Mouse (Mus musculus) hindbrain, embryonic 16.5 days (tissue): ENCODE measurements around the gene Mfsd2a. TPM values are rescaled to one million over a fixed set of nuclear protein-coding genes. Genes with fewer than 3 reads are reported as not detected.

ENCODE experiments used
- ATAC-seq: fragments of 200-750 bp; cut with Nextera tagmentation; 2 replicates; pipeline ENCODE4 v1.8.0; 2017; ENCODE audit warnings: moderate TSS enrichment, moderate library complexity
- H3K27ac ChIP-seq: fragments of 300-500 bp; sonication (generic); 2 replicates; pipeline ENCODE4 v1.5.1; 2014; ENCODE audit warnings: low read depth, mild to moderate bottlenecking, control low read depth, low read length, moderate library complexity
- H3K27me3 ChIP-seq: fragments of 300-500 bp; sonication (generic); replicated peaks from 2 replicates; pipeline ENCODE4 v1.6.1; 2014; ENCODE audit warnings: low read length; ENCODE audit not compliant: control insufficient read depth, insufficient read depth
- H3K36me3 ChIP-seq: fragments of 300-500 bp; sonication (generic); 2 replicates; pipeline ENCODE4 v1.6.1; 2014; ENCODE audit warnings: mild to moderate bottlenecking, low read length, moderate library complexity, mixed read lengths; ENCODE audit not compliant: control insufficient read depth, insufficient read depth
- H3K4me1 ChIP-seq: fragments of 300-500 bp; sonication (generic); 2 replicates; pipeline ENCODE4 v1.6.1; 2014; ENCODE audit warnings: low read depth, low read length; ENCODE audit not compliant: control insufficient read depth, insufficient read depth
- H3K4me2 ChIP-seq: fragments of 300-500 bp; sonication (generic); 2 replicates; pipeline ENCODE4 v1.6.1; 2014; ENCODE audit warnings: mild to moderate bottlenecking, low read length, control low read depth, moderate library complexity
- H3K4me3 ChIP-seq: fragments of 300-500 bp; sonication (generic); 2 replicates; pipeline ENCODE4 v1.5.1; 2014; ENCODE audit warnings: mild to moderate bottlenecking, low read length, control low read depth, moderate library complexity
- H3K9ac ChIP-seq: fragments of 300-500 bp; sonication (generic); 2 replicates; pipeline ENCODE4 v1.6.1; 2014; ENCODE audit warnings: low read depth, mild to moderate bottlenecking, control low read depth, low read length, moderate library complexity
- H3K9me3 ChIP-seq: fragments of 300-500 bp; sonication (generic); 2 replicates; pipeline ENCODE4 v1.6.1; 2014; ENCODE audit warnings: mild to moderate bottlenecking, low read length, moderate library complexity; ENCODE audit not compliant: control insufficient read depth
- WGBS: fragments of 180-500 bp; shearing (Covaris S2); extraction: QIAGEN DNeasy Blood & Tissue Kit; methylation state at CpG from one replicate; pipeline ENCODE4 v1.1.7; 2014; 5-methylcytosine and 5-hydroxymethylcytosine counted together
- polyA plus RNA-seq: library from polyadenylated mRNA; unstranded; fragments of >200 nt; fragmentation: Nextera tagmentation; extraction: Ambion mirVana; gene quantifications from 2 replicates; pipeline ENCODE4 v1.2.1, GENCODE M21; 2015

Mfsd2a gene
- polyA plus RNA-seq, 1 experiment from 2014 or later: 36.5 TPM

- Histone ChIP-seq H3K4me3 (no peak overlapping the region), H3K27me3 (no peaks in the 10 kb centered on the region), H3K36me3 (no peaks in the 10 kb centered on the region), H3K9ac (no peak overlapping the region), H3K27ac (no peak overlapping the region), H3K4me1 (no peaks in the 10 kb centered on the region), H3K9me3 (no peaks in the 10 kb centered on the region), H3K4me2 (no peak overlapping the region)
- WGBS: 86% methylated on average over 2 of the region's 2 CpGs
- ATAC-seq: no peak
Measured at GRCm38 (mm10) chr4:122930939-122931590, 29.9 kb downstream of the Mfsd2a start.

DNA sequence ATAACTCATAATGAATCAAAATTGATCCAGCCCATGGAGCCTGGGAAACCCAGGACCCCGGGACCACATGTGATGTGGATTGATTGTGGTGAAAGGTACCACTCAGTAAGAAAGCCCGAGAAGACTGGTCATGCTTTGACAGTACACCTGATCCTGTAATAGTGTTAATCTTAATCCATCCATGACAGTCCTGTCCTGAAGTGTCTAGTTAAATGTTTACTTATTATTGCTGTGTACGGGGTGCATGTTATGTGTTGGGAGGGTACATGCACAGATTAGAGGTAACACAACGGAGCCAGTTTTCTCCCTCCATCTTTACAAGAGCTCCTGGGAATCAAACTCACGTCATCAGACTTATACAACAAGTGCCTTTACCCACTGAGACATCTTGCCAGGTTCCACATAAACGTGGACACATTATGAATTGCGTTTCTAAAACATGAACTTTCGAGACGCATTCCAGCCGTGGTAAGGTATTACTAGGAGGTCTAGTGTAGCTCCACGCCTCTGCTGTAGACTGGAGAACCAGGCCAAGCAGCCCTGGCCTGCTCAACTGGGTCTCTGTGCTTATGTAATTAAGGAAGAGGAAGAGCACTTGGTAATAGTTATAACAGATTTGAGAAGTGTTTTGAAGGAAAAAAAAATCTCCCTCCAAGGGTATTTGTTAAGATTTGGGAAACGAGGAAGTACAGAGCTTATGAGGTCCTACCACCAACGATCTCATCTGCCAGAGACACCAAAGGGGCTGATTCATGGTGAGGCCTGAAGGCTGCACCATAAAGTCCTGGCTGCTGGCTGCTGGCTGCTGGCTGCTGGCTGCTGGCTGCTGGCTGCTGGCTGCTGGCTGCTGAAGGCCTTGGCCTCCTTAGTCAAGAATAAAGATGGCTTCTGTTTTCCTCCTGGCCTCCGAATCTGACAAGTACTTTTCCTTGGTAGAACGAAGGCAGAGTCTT lies 37.3 kb downstream of the Mfsd2a start:
- Histone ChIP-seq H3K4me3 (no peak overlapping the region), H3K4me1 (no peaks in the 10 kb centered on the region), H3K27me3 (no peaks in the 10 kb centered on the region), H3K9me3 (no peaks in the 10 kb centered on the region), H3K27ac (no peak overlapping the region), H3K4me2 (no peak overlapping the region), H3K9ac (no peak overlapping the region), H3K36me3 (no peaks in the 10 kb centered on the region)
- ATAC-seq: no peak
- 86% methylated on average over 15 of the region's 15 CpGs for WGBS

GRCm38 (mm10) chr4:122922841-122923240 lies 38.1 kb downstream of the Mfsd2a start:
- 5% methylated on average over 1 of the region's 1 CpGs for WGBS
- no peak overlapping the region for H3K4me3 ChIP-seq
- H3K36me3 ChIP-seq: no peaks in the 10 kb centered on the region
- H3K9ac ChIP-seq: no peak overlapping the region
- ATAC-seq: no peak
- no peaks in the 10 kb centered on the region for H3K27me3 ChIP-seq
- H3K9me3 ChIP-seq: no peaks in the 10 kb centered on the region
- H3K27ac ChIP-seq: no peak overlapping the region
- no peaks in the 10 kb centered on the region for H3K4me1 ChIP-seq
- no peak overlapping the region for H3K4me2 ChIP-seq

DNA sequence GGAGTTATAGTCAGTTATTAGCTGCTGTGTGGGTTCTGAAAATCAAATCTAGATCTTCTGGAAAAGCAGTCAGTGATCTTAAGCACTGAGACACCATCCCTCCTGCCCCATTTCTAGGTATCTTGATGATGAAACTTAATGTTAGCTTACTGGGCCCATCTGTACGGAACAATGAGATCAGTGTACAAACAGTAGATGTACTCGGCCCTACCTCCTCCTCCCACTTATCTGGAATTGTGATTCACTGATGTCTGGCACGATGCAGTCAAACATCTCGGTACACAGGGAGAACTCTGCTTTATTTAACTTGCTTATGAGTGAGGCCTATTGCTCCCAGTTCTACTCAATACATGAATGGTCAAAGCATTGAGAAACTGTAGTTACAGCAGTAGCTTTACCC lies 45.0 kb downstream of the Mfsd2a start:
- no peak for ATAC-seq
- H3K27ac ChIP-seq: no peak overlapping the region
- H3K27me3 ChIP-seq: no peaks in the 10 kb centered on the region
- no peaks in the 10 kb centered on the region for H3K36me3 ChIP-seq
- H3K4me3 ChIP-seq: no peak overlapping the region
- H3K9ac ChIP-seq: no peak overlapping the region
- no peaks in the 10 kb centered on the region for H3K4me1 ChIP-seq
- H3K4me2 ChIP-seq: no peak overlapping the region
- 94% methylated on average over 4 of the region's 4 CpGs for WGBS
- 0 out of 2 replicates have a peak, but pooled peaks cover 4% of the 10 kb centered on the region for H3K9me3 ChIP-seq

DNA sequence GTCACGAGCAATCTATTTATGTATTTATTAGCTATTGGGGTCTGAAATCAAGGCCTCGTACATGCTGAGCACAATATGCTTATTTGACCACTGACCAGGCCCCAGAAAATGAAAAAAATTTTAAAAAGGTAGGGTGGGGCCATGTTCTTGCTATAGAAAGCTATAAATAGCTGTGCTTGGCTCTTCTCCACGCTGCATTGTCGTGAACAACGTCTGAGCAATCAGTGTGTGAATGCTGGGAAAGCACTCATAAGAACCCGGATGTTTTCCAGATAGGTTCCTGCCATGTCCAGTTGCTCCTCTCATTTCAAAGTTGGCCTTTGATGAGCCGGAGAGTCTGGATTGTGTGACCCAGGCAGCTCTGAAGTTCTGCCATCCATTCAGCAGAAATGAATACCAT lies 46.8 kb downstream of the Mfsd2a start:
- H3K27me3 ChIP-seq: no peaks in the 10 kb centered on the region
- no peak overlapping the region for H3K4me3 ChIP-seq
- 0 out of 2 replicates have a peak, but pooled peaks cover 4% of the 10 kb centered on the region for H3K9me3 ChIP-seq
- ATAC-seq: no peak
- WGBS: 68% methylated on average over 7 of the region's 7 CpGs
- H3K9ac ChIP-seq: no peak overlapping the region
- H3K4me1 ChIP-seq: no peaks in the 10 kb centered on the region
- no peak overlapping the region for H3K27ac ChIP-seq
- H3K4me2 ChIP-seq: no peak overlapping the region
- H3K36me3 ChIP-seq: no peaks in the 10 kb centered on the region

- WGBS: 71% methylated on average over 5 of the region's 5 CpGs
- H3K4me2 ChIP-seq: no peak overlapping the region
- ATAC-seq: no peak
- no peak overlapping the region for H3K4me3 ChIP-seq
- 0 out of 2 replicates have a peak, but pooled peaks cover 4% of the 10 kb centered on the region for H3K9me3 ChIP-seq
- H3K27ac ChIP-seq: no peak overlapping the region
- H3K27me3 ChIP-seq: no peaks in the 10 kb centered on the region
- H3K9ac ChIP-seq: no peak overlapping the region
- no peaks in the 10 kb centered on the region for H3K36me3 ChIP-seq
- H3K4me1 ChIP-seq: no peaks in the 10 kb centered on the region; the same call in 1 of the 2 replicates
Measured at GRCm38 (mm10) chr4:122912613-122913012, 48.4 kb downstream of the Mfsd2a start.

DNA sequence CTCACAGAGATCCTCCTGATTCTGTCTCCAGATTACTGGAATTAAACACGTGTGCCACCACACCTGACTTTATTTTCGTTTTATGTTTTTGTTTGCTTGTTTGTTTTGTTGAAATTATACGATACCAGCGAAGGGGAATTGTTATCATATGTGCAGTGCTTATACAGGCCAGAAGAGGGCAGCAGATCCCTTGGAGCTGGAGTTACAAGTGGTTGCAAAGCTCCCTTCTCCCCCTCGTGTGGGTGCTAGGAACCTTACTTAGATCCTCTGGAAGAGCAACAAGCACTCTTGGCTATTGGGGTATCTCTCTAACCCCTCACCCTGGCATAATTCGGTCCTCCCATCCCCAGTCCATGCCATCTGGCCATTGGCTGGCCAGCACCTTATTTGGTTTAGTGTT lies 50.4 kb downstream of the Mfsd2a start:
- ATAC-seq: no peak
- Histone ChIP-seq H3K4me2 (no peak overlapping the region), H3K27ac (no peak overlapping the region), H3K27me3 (no peaks in the 10 kb centered on the region), H3K36me3 (no peaks in the 10 kb centered on the region), H3K9me3 (0 out of 2 replicates have a peak, but pooled peaks cover 4% of the 10 kb centered on the region), H3K4me3 (no peak overlapping the region), H3K4me1 (no peaks in the 10 kb centered on the region; the same call in 1 of the 2 replicates), H3K9ac (no peak overlapping the region)
- WGBS: 59% methylated on average over 6 of the region's 6 CpGs

DNA sequence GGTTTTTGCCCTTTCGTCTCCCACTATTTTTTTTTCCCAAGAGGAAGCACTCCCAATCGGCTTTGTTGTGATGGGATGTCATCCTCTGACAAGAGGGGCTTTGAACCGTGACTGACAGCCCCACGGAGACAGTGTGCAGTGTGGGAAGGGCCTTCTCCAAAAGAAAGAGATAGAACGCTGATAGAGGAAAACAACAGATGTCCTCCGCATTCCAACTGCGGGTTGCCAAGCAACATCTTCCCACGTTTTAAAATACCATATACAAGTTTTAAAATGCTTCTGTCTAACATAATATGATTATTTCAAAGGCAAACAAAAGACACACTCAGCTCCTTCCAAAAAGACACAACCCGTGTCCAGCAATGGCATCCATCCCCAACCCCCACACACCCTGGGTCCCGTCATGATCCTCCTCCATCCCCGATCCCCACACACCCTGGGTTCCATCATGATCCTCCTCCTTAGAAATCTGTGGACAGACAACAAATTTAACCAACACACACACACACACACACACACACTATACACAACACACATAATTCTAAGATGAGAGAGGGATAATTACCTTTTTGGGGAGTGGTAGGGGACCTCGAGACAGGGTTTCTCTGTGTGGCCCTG lies 51.3 kb downstream of the Mfsd2a start:
- Histone ChIP-seq H3K9ac (peak overlapping the region; percentile 36; the same call in 1 of the 2 replicates), H3K27ac (no peak overlapping the region), H3K4me2 (peak overlapping the region; percentile 45), H3K4me3 (no peak overlapping the region), H3K27me3 (no peaks in the 10 kb centered on the region), H3K36me3 (no peaks in the 10 kb centered on the region), H3K9me3 (0 out of 2 replicates have a peak, but pooled peaks cover 4% of the 10 kb centered on the region), H3K4me1 (no peaks in the 10 kb centered on the region; the same call in 1 of the 2 replicates)
- 24% methylated on average over 12 of the region's 12 CpGs for WGBS
- ATAC-seq: peak; percentile 79; the same call in 1 of the 2 replicates

DNA sequence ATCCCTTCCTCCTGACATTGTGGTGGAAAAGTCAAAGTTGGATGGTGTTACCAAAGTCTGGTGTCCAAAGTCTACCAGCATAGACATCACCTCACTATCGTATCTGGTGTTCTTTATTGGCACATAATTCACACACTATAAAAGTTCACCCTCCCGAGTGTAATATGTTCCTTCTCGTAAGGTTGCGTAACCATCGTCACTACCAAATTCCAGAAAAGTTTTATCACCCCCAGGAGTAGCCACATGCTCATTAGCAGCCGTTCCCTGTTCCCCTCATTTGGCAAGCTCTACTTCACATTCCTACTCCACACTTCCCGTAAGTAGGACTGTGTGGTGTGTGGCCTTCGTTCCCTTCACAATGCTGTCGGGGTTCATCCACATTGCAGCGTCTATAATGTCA lies 55.6 kb downstream of the Mfsd2a start:
- no peaks in the 10 kb centered on the region; the same call in 1 of the 2 replicates for H3K4me1 ChIP-seq
- H3K36me3 ChIP-seq: no peaks in the 10 kb centered on the region
- no peak for ATAC-seq
- no peaks in the 10 kb centered on the region for H3K27me3 ChIP-seq
- no peak overlapping the region for H3K4me3 ChIP-seq
- H3K9me3 ChIP-seq: no peaks in the 10 kb centered on the region
- no peak overlapping the region for H3K27ac ChIP-seq
- WGBS: 83% methylated on average over 10 of the region's 10 CpGs
- H3K9ac ChIP-seq: no peak overlapping the region
- H3K4me2 ChIP-seq: no peak overlapping the region
